In genomic region chr10:122753924-122754307, GRCm38 (mm10) we compare ENCODE assay signal across 14 mouse cellular contexts.
DNase-seq lines count a peak whose midpoint lies in the region; ATAC-seq and TF ChIP-seq lines count a peak whose summit lies in the region.
"Had no signal": no experiment of that assay in that cellular context is flagged by ENCODE, and none has a peak within 500 bp of the region (broad histone marks: within the 10 kb centered on the region; RNA-seq: fewer than 3 reads in every experiment).

No protein-coding gene starts in this region.

- H3K9ac ChIP-seq in heart, embryonic 11.5 days (ENCODE audit: low read depth, low read length): no peak overlapping the region
- no peak overlapping the region for H3K9ac ChIP-seq in kidney, postnatal 0 days (ENCODE audit: low read depth, low read length)
- H3K9ac ChIP-seq: embryonic facial prominence, embryonic 13.5 days; limb, embryonic 15.5 days; stomach, embryonic 15.5 days had no signal

- no peaks in the 10 kb centered on the region for H3K9me3 ChIP-seq in heart, embryonic 11.5 days (replicated peaks; ENCODE audit: control insufficient read depth, low read length)
- H3K9me3 ChIP-seq in kidney, postnatal 0 days (replicated peaks; ENCODE audit: low read length): no peaks in the 10 kb centered on the region
- H3K9me3 ChIP-seq: limb, embryonic 15.5 days; stomach, embryonic 15.5 days had no signal

- TF ChIP-seq CTCF in kidney, postnatal 0 days (IDR thresholded peaks at IDR 0.05; ENCODE audit: low read depth): no peak
- TF ChIP-seq CTCF in cortical plate, adult 2 months (IDR thresholded peaks at IDR 0.05; ENCODE audit: extremely low read depth, insufficient read depth, low read length): no peak

- H3K4me3 ChIP-seq in heart, embryonic 11.5 days (ENCODE audit: low read depth, low read length): no peak overlapping the region
- no peak overlapping the region for H3K4me3 ChIP-seq in kidney, postnatal 0 days (replicated peaks; ENCODE audit: low read depth, low read length)
- H3K4me3 ChIP-seq in cortical plate, adult 2 months (ENCODE audit: insufficient read depth, low read length): no peak overlapping the region
- H3K4me3 ChIP-seq: embryonic facial prominence, embryonic 13.5 days; limb, embryonic 15.5 days; stomach, embryonic 15.5 days had no signal

- H3K36me3 ChIP-seq in heart, embryonic 11.5 days (ENCODE audit: control insufficient read depth, insufficient read depth, low read length): no peaks in the 10 kb centered on the region
- H3K36me3 ChIP-seq in kidney, postnatal 0 days (ENCODE audit: insufficient read depth, low read length): no peaks in the 10 kb centered on the region
- H3K36me3 ChIP-seq: embryonic facial prominence, embryonic 13.5 days; limb, embryonic 15.5 days; stomach, embryonic 15.5 days had no signal

- peaks cover 8% of the 10 kb centered on the region; the same call in 1 of the 2 replicates for H3K4me1 ChIP-seq in heart, embryonic 11.5 days (ENCODE audit: control insufficient read depth, insufficient read depth, low read length)
- H3K4me1 ChIP-seq in kidney, postnatal 0 days (replicated peaks; ENCODE audit: insufficient read depth, low read length): peaks cover 20% of the 10 kb centered on the region
- H3K4me1 ChIP-seq in cortical plate, adult 2 months (ENCODE audit: control insufficient read depth, insufficient read depth, low read length): peaks cover 10% of the 10 kb centered on the region

- TF ChIP-seq POLR2A in cortical plate, adult 2 months (IDR thresholded peaks at IDR 0.05; ENCODE audit: extremely low read depth, insufficient read depth, low read length): no peak

- no peaks in the 10 kb centered on the region for H3K27me3 ChIP-seq in heart, embryonic 11.5 days (ENCODE audit: control insufficient read depth, insufficient read depth, low read length)
- H3K27me3 ChIP-seq in kidney, postnatal 0 days (ENCODE audit: insufficient read depth, low read length): no peaks in the 10 kb centered on the region
- H3K27me3 ChIP-seq: embryonic facial prominence, embryonic 13.5 days; limb, embryonic 15.5 days; stomach, embryonic 15.5 days had no signal

- ATAC-seq in heart, embryonic 11.5 days (replicated peaks; ENCODE audit: insufficient number of reproducible peaks, low FRiP score, low TSS enrichment): no peak
- no peak for ATAC-seq in kidney, postnatal 0 days (replicated peaks; ENCODE audit: low FRiP score, low read depth)

- WGBS in heart, embryonic 11.5 days (ENCODE audit: insufficient replicate concordance): 60% methylated on average over 2 of the region's 2 CpGs
- 35% methylated on average over 2 of the region's 2 CpGs for WGBS in kidney, postnatal 0 days

- no peak overlapping the region for H3K27ac ChIP-seq in heart, embryonic 11.5 days (ENCODE audit: low read depth, low read length)
- H3K27ac ChIP-seq in kidney, postnatal 0 days: no peak overlapping the region; the same call in 1 of the 2 replicates
- H3K27ac ChIP-seq in cortical plate, adult 2 months (ENCODE audit: insufficient read depth, low read length): 0 out of 2 replicates have a peak overlapping the region, but pooled peaks have one; percentile 45
- H3K27ac ChIP-seq: embryonic facial prominence, embryonic 13.5 days; limb, embryonic 15.5 days; stomach, embryonic 15.5 days had no signal

- peak; percentile 11 to 47 for DNase-seq in heart, adult 9 months (ENCODE audit: low spot score in 2 of 2)
- no peak for DNase-seq in kidney, postnatal 0 days (ENCODE audit: low spot score)
- DNase-seq in kidney, adult 8-10 months: no peak
- peak; percentile 30 for DNase-seq in R1 (ENCODE audit: low read depth, low spot score)
- no peak for DNase-seq in adrenal gland, adult 8-10 months
- no peak for DNase-seq in adrenal gland, adult 18-20 months (ENCODE audit: low spot score in 2 of 2)
- DNase-seq: adrenal gland, postnatal 36 days; cerebellum, adult 9-11 months; right cerebral cortex, postnatal 14 days had no signal

- no peak overlapping the region for H3K4me2 ChIP-seq in heart, embryonic 11.5 days
- peak overlapping the region; percentile 19; the same call in 1 of the 2 replicates for H3K4me2 ChIP-seq in kidney, postnatal 0 days (ENCODE audit: low read length)
- H3K4me2 ChIP-seq: embryonic facial prominence, embryonic 13.5 days; limb, embryonic 15.5 days; stomach, embryonic 15.5 days had no signal

Comparison
In these comparisons a context has a peak if more than half of its experiments do, and no peak if none do; other contexts are left out.
1. DNase-seq: peak in heart, adult 9 months (2 of 2) and R1 (single experiment); none in kidney, postnatal 0 days (single experiment), kidney, adult 8-10 months (0 of 2), adrenal gland, adult 8-10 months (single experiment) and adrenal gland, adult 18-20 months (0 of 2).